Mouse (Mus musculus) liver, adult (tissue): Measurements from ENCODE around the gene Nlrp6.

Source experiments
- GATA4 ChIP-seq: IDR thresholded peaks from 2 replicates; pipeline ENCODE4 v1.6.1; 2014; ENCODE audit warnings: mild to moderate bottlenecking, low read length; ENCODE audit not compliant: insufficient replicate concordance

Gene Nlrp6

GRCm38 (mm10) chr7:140953800-140954732 is 33.4 kb downstream of the Nlrp6 start:
- TF ChIP-seq GATA4: no peak

DNA sequence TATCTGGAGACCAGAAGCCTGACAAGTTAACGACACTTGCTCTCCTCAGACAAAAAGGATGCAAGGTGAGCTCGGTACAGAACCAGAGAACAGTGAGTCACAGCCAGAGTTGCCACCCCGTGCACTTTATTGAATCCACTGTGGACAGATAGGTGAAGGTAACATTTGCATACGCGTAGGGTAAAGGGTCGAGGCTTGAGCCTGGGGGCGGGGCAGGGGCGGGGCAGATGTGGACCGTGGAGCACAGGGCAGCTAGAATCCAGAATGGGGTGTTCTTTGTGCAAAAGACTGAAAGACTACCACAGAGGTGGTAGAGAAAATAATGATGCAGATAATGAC is 34.0 kb downstream of the Nlrp6 start:
- TF ChIP-seq GATA4: no peak

GRCm38 (mm10) chr7:140955342-140955741 is 34.6 kb downstream of the Nlrp6 start:
- TF ChIP-seq GATA4: no peak

GRCm38 (mm10) chr7:140955758-140956555 is 35.3 kb downstream of the Nlrp6 start, which contains the start of the genes Gm45717 and Ifitm2:
Gene Gm45717, minus strand, starts transcription at chr7:140955937.
Gene Ifitm2, minus strand, starts transcription at chr7:140955987.
- peak; percentile 11; the same call in 1 of the 2 replicates for TF ChIP-seq GATA4

DNA sequence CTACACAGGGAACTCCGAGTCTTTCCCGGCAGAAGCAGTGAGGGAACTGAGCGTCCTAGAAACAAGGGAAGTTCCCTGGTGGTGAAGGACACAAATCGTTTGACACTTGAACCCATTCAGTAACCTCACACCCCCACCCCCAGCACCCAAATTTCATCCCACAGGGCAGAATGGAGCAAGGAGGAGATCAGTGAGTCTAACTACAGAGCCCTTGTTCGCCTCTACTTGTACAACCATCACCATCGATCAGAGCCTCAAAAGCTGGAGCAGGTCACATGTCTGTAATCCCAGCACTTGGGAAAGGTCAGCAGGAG is 35.8 kb downstream of the Nlrp6 start:
- TF ChIP-seq GATA4: no peak

DNA sequence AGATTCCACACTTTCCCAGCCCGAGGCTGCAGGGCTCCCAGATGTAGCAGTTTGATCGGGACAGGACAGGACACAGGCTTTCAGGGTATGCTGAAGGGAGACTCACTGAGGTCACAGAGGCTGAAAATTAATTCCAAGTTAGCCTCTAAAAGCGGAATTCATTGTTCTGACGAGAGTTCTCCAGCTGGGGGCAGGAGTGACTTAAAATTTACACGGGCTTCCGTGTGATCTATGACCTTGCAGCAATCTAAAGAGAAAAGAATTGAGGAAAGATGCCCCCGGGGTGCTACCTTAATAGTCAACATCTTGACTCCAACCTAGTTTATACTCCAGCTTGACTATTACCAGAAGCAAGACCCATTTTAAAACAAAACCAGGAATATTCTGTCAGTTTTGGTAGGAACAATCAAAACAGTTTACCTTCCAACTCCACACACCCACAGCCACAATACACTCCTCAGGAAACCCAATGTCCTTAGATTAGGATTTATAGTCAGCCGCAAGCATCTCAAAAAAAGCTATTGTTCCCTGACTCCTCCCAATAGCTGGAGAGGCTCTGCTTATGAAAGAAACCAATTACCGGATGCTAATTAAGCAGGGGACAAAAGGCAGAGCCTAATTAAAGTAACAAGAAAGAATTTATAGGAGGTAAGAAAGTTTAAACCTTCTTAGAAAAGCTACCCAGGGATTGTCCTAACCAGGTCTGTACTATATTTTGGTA is 38.6 kb downstream of the Nlrp6 start:
- TF ChIP-seq GATA4: no peak

- no peak for TF ChIP-seq GATA4
Measured at GRCm38 (mm10) chr7:140960026-140960425, 39.3 kb downstream of the Nlrp6 start.

- no peak for TF ChIP-seq GATA4
Measured at GRCm38 (mm10) chr7:140961416-140961815, 40.7 kb downstream of the Nlrp6 start.

DNA sequence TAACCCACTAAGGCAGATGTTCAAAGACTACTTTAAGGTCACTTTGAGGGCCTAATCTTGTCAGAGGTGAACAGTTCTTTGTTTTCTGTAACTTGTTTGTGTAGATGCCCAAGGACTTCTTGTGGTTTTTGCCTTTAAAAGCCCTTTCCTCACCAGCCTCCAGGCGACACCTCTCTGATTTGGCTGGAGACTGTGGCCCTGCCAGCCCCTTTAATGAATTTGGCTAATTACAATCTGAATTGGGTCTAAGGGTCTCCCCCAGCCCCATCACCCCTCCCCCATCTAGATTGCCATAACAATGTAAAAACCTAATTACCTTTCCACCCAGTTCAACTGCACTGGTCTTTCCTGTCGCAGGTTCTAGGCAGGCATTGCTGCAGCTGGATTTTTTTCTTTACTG is 42.0 kb downstream of the Nlrp6 start:
- TF ChIP-seq GATA4: no peak

DNA sequence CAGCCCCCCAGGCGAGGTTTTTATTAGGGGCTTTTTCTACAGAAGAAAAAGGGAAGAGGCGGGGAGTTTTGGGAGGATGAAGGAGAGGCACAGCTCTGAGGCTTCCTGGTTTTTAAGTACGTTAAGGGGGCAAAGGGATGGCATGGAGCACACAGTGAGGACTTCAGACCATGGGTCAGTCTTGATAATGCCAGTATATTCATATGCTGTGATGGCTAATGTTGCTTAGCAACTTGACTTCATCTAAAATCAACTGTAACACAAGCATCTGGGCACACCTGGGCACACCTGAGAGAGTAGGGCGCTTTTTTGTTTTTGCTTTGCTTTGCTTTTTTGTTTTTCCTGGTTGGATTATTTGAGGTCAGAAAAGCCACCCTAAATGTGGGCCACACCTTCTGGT is 46.2 kb downstream of the Nlrp6 start, which contains the start of gene Ifitm1:
Gene Ifitm1 (plus strand): TSS at position 301 of the 400 bp plus-strand sequence.
- no peak for TF ChIP-seq GATA4

DNA sequence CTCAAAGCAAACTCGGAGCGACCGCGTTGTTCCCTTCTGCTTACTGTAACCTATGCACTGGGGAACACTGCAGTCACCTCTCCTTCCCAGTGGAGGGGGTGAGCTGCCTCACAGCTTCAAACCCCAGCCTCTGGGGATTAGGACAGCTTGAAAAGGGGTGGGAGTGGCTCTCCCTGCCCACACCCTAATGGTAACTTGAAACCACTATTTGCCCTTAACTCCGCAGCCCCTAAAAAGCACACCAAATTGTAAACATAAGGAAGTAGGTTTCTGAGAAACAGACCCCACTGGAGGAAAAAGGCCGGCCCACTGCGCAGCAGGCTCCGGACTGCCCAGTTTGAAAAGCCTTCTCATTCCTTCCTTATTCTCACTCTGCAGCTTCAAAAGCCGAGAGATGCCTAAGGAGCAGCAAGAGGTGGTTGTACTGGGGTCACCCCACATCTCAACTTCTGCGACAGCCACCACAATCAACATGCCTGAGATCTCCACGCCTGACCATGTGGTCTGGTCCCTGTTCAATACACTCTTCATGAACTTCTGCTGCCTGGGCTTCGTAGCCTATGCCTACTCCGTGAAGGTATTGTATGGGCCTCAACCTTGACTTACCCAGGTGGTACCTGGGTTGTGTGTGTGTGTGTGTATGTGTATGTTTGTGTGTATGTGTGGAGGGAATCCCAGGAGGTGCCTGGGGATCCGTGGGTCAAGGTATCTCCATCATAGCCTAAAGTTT is 47.3 kb downstream of the Nlrp6 start:
- no peak for TF ChIP-seq GATA4

DNA sequence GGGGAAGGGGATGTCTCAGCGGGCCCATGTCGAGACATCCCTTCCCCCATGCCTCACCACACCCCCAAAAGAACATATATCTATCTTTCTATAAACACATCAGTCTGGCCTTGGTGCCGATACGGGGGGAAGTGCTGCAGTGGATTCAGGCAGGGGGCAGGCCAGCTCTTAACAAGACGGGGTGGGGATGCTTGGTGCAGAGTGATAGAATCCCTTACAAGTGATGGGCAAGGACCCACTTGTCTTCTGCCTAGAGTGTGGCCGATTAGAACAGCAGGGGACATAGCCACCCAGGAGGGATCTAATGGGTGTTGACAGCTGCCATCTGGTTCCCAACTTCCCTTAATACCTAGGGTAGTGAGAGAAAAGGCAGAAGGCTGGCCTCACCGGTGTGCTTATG is 50.2 kb downstream of the Nlrp6 start:
- TF ChIP-seq GATA4: no peak

- no peak for TF ChIP-seq GATA4
Measured at GRCm38 (mm10) chr7:140971479-140972171, 50.9 kb downstream of the Nlrp6 start.
